Mouse (Mus musculus): ENCODE measurements at regions not wholly inside any gene's neighbourhood (a gene's known extent, or its start where the extent isn't known, plus 50 kb on each side); places are given as distances from the start of the nearest gene placed in this dataset.

GRCm38 (mm10) chr4:23844288-23844971 is 651.8 kb upstream of the Mms22l start:
- Histone ChIP-seq H3K27me3 (ENCODE audit: control insufficient read depth, insufficient read depth, low read length) (no peaks in the 10 kb centered on the region), H3K4me3 (ENCODE audit: low read length) (no peak overlapping the region), H3K4me1 (ENCODE audit: control insufficient read depth, insufficient read depth, low read length) (no peaks in the 10 kb centered on the region), H3K27ac (ENCODE audit: low read length) (no peak overlapping the region), H3K9ac (ENCODE audit: low read length) (no peak overlapping the region), H3K36me3 (ENCODE audit: control insufficient read depth, insufficient read depth) (no peaks in the 10 kb centered on the region), H3K4me2 (ENCODE audit: low read depth, low read length) (no peak overlapping the region), H3K9me3 (replicated peaks; ENCODE audit: control insufficient read depth, low read length) (no peaks in the 10 kb centered on the region)
- 63% methylated on average over 2 of the region's 2 CpGs for WGBS
- ATAC-seq (replicated peaks; ENCODE audit: extremely low read depth, insufficient read depth, low FRiP score), result no peak

GRCm38 (mm10) chr4:23845263-23845662 is 651.0 kb upstream of the Mms22l start:
- WGBS, result 58% methylated on average over 5 of the region's 5 CpGs

GRCm38 (mm10) chr4:23850640-23851039 is 645.6 kb upstream of the Mms22l start:
- 75% methylated on average over 2 of the region's 2 CpGs for WGBS
- no peaks in the 10 kb centered on the region for H3K9me3 ChIP-seq (replicated peaks; ENCODE audit: control insufficient read depth, low read length)
- no peak overlapping the region for H3K9ac ChIP-seq (ENCODE audit: low read length)
- no peak for ATAC-seq (replicated peaks; ENCODE audit: extremely low read depth, insufficient read depth, low FRiP score)
- no peak overlapping the region for H3K27ac ChIP-seq (ENCODE audit: low read length)
- H3K27me3 ChIP-seq (ENCODE audit: control insufficient read depth, insufficient read depth, low read length), result no peaks in the 10 kb centered on the region
- no peak overlapping the region for H3K4me2 ChIP-seq (ENCODE audit: low read depth, low read length)
- H3K4me3 ChIP-seq (ENCODE audit: low read length), result no peak overlapping the region
- no peaks in the 10 kb centered on the region for H3K36me3 ChIP-seq (ENCODE audit: control insufficient read depth, insufficient read depth)
- H3K4me1 ChIP-seq (ENCODE audit: control insufficient read depth, insufficient read depth, low read length), result no peaks in the 10 kb centered on the region

More at GRCm38 (mm10) chr4:23845263-23845662, 651.0 kb upstream of the Mms22l start:
- no peaks in the 10 kb centered on the region for H3K9me3 ChIP-seq (replicated peaks; ENCODE audit: control insufficient read depth, low read length)
- no peak overlapping the region for H3K9ac ChIP-seq (ENCODE audit: low read length)
- no peaks in the 10 kb centered on the region for H3K27me3 ChIP-seq (ENCODE audit: control insufficient read depth, insufficient read depth, low read length)
- no peak for ATAC-seq (replicated peaks; ENCODE audit: extremely low read depth, insufficient read depth, low FRiP score)
- H3K4me2 ChIP-seq (ENCODE audit: low read depth, low read length), result no peak overlapping the region
- no peak overlapping the region for H3K27ac ChIP-seq (ENCODE audit: low read length)
- no peak overlapping the region for H3K4me3 ChIP-seq (ENCODE audit: low read length)
- no peaks in the 10 kb centered on the region for H3K4me1 ChIP-seq (ENCODE audit: control insufficient read depth, insufficient read depth, low read length)
- H3K36me3 ChIP-seq (ENCODE audit: control insufficient read depth, insufficient read depth), result no peaks in the 10 kb centered on the region

- H3K9me3 ChIP-seq (replicated peaks; ENCODE audit: control insufficient read depth, low read length), result no peaks in the 10 kb centered on the region
- H3K4me1 ChIP-seq (ENCODE audit: control insufficient read depth, insufficient read depth, low read length), result no peaks in the 10 kb centered on the region
- no peak overlapping the region for H3K4me2 ChIP-seq (ENCODE audit: low read depth, low read length)
- H3K27ac ChIP-seq (ENCODE audit: low read length), result no peak overlapping the region
- 64% methylated on average over 3 of the region's 3 CpGs for WGBS
- no peaks in the 10 kb centered on the region for H3K36me3 ChIP-seq (ENCODE audit: control insufficient read depth, insufficient read depth)
- H3K4me3 ChIP-seq (ENCODE audit: low read length), result no peak overlapping the region
- H3K27me3 ChIP-seq (ENCODE audit: control insufficient read depth, insufficient read depth, low read length), result no peaks in the 10 kb centered on the region
- no peak for ATAC-seq (replicated peaks; ENCODE audit: extremely low read depth, insufficient read depth, low FRiP score)
- no peak overlapping the region for H3K9ac ChIP-seq (ENCODE audit: low read length)
Measured at GRCm38 (mm10) chr4:23862437-23862836, 633.8 kb upstream of the Mms22l start.

- Histone ChIP-seq H3K4me2 (ENCODE audit: low read depth, low read length) (no peak overlapping the region), H3K27me3 (ENCODE audit: control insufficient read depth, insufficient read depth, low read length) (no peaks in the 10 kb centered on the region), H3K27ac (ENCODE audit: low read length) (no peak overlapping the region), H3K36me3 (ENCODE audit: control insufficient read depth, insufficient read depth) (no peaks in the 10 kb centered on the region), H3K4me3 (ENCODE audit: low read length) (no peak overlapping the region), H3K9ac (ENCODE audit: low read length) (no peak overlapping the region), H3K4me1 (ENCODE audit: control insufficient read depth, insufficient read depth, low read length) (no peaks in the 10 kb centered on the region), H3K9me3 (replicated peaks; ENCODE audit: control insufficient read depth, low read length) (no peaks in the 10 kb centered on the region)
- no peak for ATAC-seq (replicated peaks; ENCODE audit: extremely low read depth, insufficient read depth, low FRiP score)
- WGBS, result 76% methylated on average over 7 of the region's 7 CpGs
Measured at GRCm38 (mm10) chr4:23880007-23880406, 616.2 kb upstream of the Mms22l start.

GRCm38 (mm10) chr4:23913396-23913795 is 582.9 kb upstream of the Mms22l start:
- WGBS, result 33% methylated on average over 4 of the region's 4 CpGs
- ATAC-seq (replicated peaks; ENCODE audit: extremely low read depth, insufficient read depth, low FRiP score), result no peak

GRCm38 (mm10) chr4:23913822-23914221 is 582.4 kb upstream of the Mms22l start:
- H3K36me3 ChIP-seq (ENCODE audit: control insufficient read depth, insufficient read depth), result no peaks in the 10 kb centered on the region

More at GRCm38 (mm10) chr4:23913396-23913795, 582.9 kb upstream of the Mms22l start:
- no peak overlapping the region for H3K9ac ChIP-seq (ENCODE audit: low read length)
- H3K36me3 ChIP-seq (ENCODE audit: control insufficient read depth, insufficient read depth), result no peaks in the 10 kb centered on the region
- no peak overlapping the region for H3K4me2 ChIP-seq (ENCODE audit: low read depth, low read length)
- no peaks in the 10 kb centered on the region for H3K4me1 ChIP-seq (ENCODE audit: control insufficient read depth, insufficient read depth, low read length)
- no peaks in the 10 kb centered on the region for H3K27me3 ChIP-seq (ENCODE audit: control insufficient read depth, insufficient read depth, low read length)
- H3K9me3 ChIP-seq (replicated peaks; ENCODE audit: control insufficient read depth, low read length), result no peaks in the 10 kb centered on the region
- H3K4me3 ChIP-seq (ENCODE audit: low read length), result no peak overlapping the region
- no peak overlapping the region for H3K27ac ChIP-seq (ENCODE audit: low read length)

GRCm38 (mm10) chr4:23914423-23914822 is 581.8 kb upstream of the Mms22l start:
- ATAC-seq (replicated peaks; ENCODE audit: extremely low read depth, insufficient read depth, low FRiP score), result no peak
- WGBS, result 84% methylated on average over 7 of the region's 7 CpGs
- Histone ChIP-seq H3K27me3 (ENCODE audit: control insufficient read depth, insufficient read depth, low read length) (no peaks in the 10 kb centered on the region), H3K4me3 (ENCODE audit: low read length) (no peak overlapping the region), H3K4me2 (ENCODE audit: low read depth, low read length) (no peak overlapping the region), H3K27ac (ENCODE audit: low read length) (no peak overlapping the region), H3K9me3 (replicated peaks; ENCODE audit: control insufficient read depth, low read length) (no peaks in the 10 kb centered on the region), H3K9ac (ENCODE audit: low read length) (no peak overlapping the region), H3K36me3 (ENCODE audit: control insufficient read depth, insufficient read depth) (no peaks in the 10 kb centered on the region), H3K4me1 (ENCODE audit: control insufficient read depth, insufficient read depth, low read length) (no peaks in the 10 kb centered on the region)

More at GRCm38 (mm10) chr4:23913822-23914221, 582.4 kb upstream of the Mms22l start:
- 68% methylated on average over 4 of the region's 4 CpGs for WGBS
- Histone ChIP-seq H3K9ac (ENCODE audit: low read length) (no peak overlapping the region), H3K9me3 (replicated peaks; ENCODE audit: control insufficient read depth, low read length) (no peaks in the 10 kb centered on the region), H3K4me2 (ENCODE audit: low read depth, low read length) (no peak overlapping the region), H3K4me3 (ENCODE audit: low read length) (no peak overlapping the region), H3K27ac (ENCODE audit: low read length) (no peak overlapping the region), H3K4me1 (ENCODE audit: control insufficient read depth, insufficient read depth, low read length) (no peaks in the 10 kb centered on the region), H3K27me3 (ENCODE audit: control insufficient read depth, insufficient read depth, low read length) (no peaks in the 10 kb centered on the region)
- no peak for ATAC-seq (replicated peaks; ENCODE audit: extremely low read depth, insufficient read depth, low FRiP score)

GRCm38 (mm10) chr4:23921520-23921919 is 574.7 kb upstream of the Mms22l start:
- H3K4me2 ChIP-seq (ENCODE audit: low read depth, low read length), result no peak overlapping the region
- 77% methylated on average over 3 of the region's 3 CpGs for WGBS
- no peak overlapping the region for H3K27ac ChIP-seq (ENCODE audit: low read length)
- no peak overlapping the region for H3K4me3 ChIP-seq (ENCODE audit: low read length)
- no peaks in the 10 kb centered on the region for H3K4me1 ChIP-seq (ENCODE audit: control insufficient read depth, insufficient read depth, low read length)
- no peak overlapping the region for H3K9ac ChIP-seq (ENCODE audit: low read length)
- H3K36me3 ChIP-seq (ENCODE audit: control insufficient read depth, insufficient read depth), result no peaks in the 10 kb centered on the region
- H3K9me3 ChIP-seq (replicated peaks; ENCODE audit: control insufficient read depth, low read length), result no peaks in the 10 kb centered on the region
- no peaks in the 10 kb centered on the region for H3K27me3 ChIP-seq (ENCODE audit: control insufficient read depth, insufficient read depth, low read length)
- no peak for ATAC-seq (replicated peaks; ENCODE audit: extremely low read depth, insufficient read depth, low FRiP score)

All from heart, embryonic 16.5 days (tissue).